Mouse (Mus musculus) cortical plate, adult 2 months (tissue): ENCODE measurements around the gene Tgif1. TPM values are rescaled to one million over a fixed set of nuclear protein-coding genes. Genes with fewer than 3 reads are reported as not detected.
"Not testable (repeated sequence)": the region's sequence is repeated elsewhere in the genome, so short reads cannot be mapped to it uniquely, and the experiment has no call there.

Experiments
- H3K27ac ChIP-seq: fragments of 200-500 bp; 2 replicates; pipeline ENCODE4 v1.5.1; 2012; ENCODE audit warnings: low read length, control low read depth, inconsistent platforms; ENCODE audit not compliant: insufficient read depth
- H3K4me1 ChIP-seq: fragments of 200-500 bp; 2 replicates; pipeline ENCODE4 v1.6.1; 2011; ENCODE audit warnings: low read length; ENCODE audit not compliant: control insufficient read depth, insufficient read depth
- H3K4me3 ChIP-seq: fragments of 200-500 bp; 2 replicates; pipeline ENCODE4 v1.5.1; 2011; ENCODE audit warnings: mild to moderate bottlenecking, low read length, control low read depth; ENCODE audit not compliant: insufficient read depth
- CTCF ChIP-seq: fragments of 200-500 bp; IDR thresholded peaks from 2 replicates; pipeline ENCODE4 v1.5.1; 2011; ENCODE audit warnings: mild to moderate bottlenecking, control low read depth, low read length; ENCODE audit not compliant: insufficient read depth; ENCODE audit errors: extremely low read depth
- POLR2A ChIP-seq: fragments of 200-500 bp; IDR thresholded peaks from 2 replicates; pipeline ENCODE4 v1.6.1; 2011; ENCODE audit warnings: mild to moderate bottlenecking, low read length, control low read depth; ENCODE audit not compliant: insufficient read depth; ENCODE audit errors: extremely low read depth
- polyA plus RNA-seq: library from polyadenylated mRNA; depleted of rRNA; stranded (reverse); fragments of >200 nt; gene quantifications from 2 replicates; pipeline ENCODE4 v1.2.3, GENCODE M21; 2012

Gene Tgif1
- polyA plus RNA-seq, 1 experiment = 3.3 TPM

GRCm38 (mm10) chr17:70846111-70846644, 7.2 kb downstream of the Tgif1 start:
- Histone ChIP-seq H3K4me1 (no peaks in the 10 kb centered on the region), H3K27ac (no peak overlapping the region), H3K4me3 (no peak overlapping the region)
- no peak for TF ChIP-seq CTCF
- no peak for TF ChIP-seq POLR2A

- no peak for TF ChIP-seq CTCF
- no peak for TF ChIP-seq POLR2A
- Histone ChIP-seq H3K4me1 (no peaks in the 10 kb centered on the region), H3K27ac (no peak overlapping the region), H3K4me3 (no peak overlapping the region)
Measured at GRCm38 (mm10) chr17:70845543-70845942, 7.8 kb downstream of the Tgif1 start.

GRCm38 (mm10) chr17:70844971-70845370, 8.4 kb downstream of the Tgif1 start:
- no peak overlapping the region for H3K27ac ChIP-seq
- H3K4me3 ChIP-seq = no peak overlapping the region
- H3K4me1 ChIP-seq = no peaks in the 10 kb centered on the region
- no peak for TF ChIP-seq POLR2A
- no peak for TF ChIP-seq CTCF

- Histone ChIP-seq H3K4me3 (no peak overlapping the region), H3K4me1 (no peaks in the 10 kb centered on the region), H3K27ac (no peak overlapping the region)
- TF ChIP-seq POLR2A = no peak
- TF ChIP-seq CTCF = no peak
Measured at GRCm38 (mm10) chr17:70843252-70843651, 10.1 kb downstream of the Tgif1 start.

- no peaks in the 10 kb centered on the region; the same call in 1 of the 2 replicates for H3K4me1 ChIP-seq
- TF ChIP-seq CTCF = no peak
- no peak for TF ChIP-seq POLR2A
- no peak overlapping the region for H3K4me3 ChIP-seq
- H3K27ac ChIP-seq = no peak overlapping the region
Measured at GRCm38 (mm10) chr17:70838533-70838932, 14.8 kb downstream of the Tgif1 start.

GRCm38 (mm10) chr17:70838031-70838430, 15.3 kb downstream of the Tgif1 start:
- Histone ChIP-seq H3K4me1 (no peaks in the 10 kb centered on the region; the same call in 1 of the 2 replicates), H3K27ac (no peak overlapping the region), H3K4me3 (no peak overlapping the region)
- TF ChIP-seq CTCF (no peak), POLR2A (no peak)

GRCm38 (mm10) chr17:70837474-70837873, 15.9 kb downstream of the Tgif1 start:
- H3K4me1 ChIP-seq, H3K27ac ChIP-seq, H3K4me3 ChIP-seq: not testable (repeated sequence)

GRCm38 (mm10) chr17:70836820-70837219, 16.5 kb downstream of the Tgif1 start:
- TF ChIP-seq CTCF = no peak
- no peak for TF ChIP-seq POLR2A
- no peak overlapping the region for H3K4me3 ChIP-seq
- H3K4me1 ChIP-seq = no peaks in the 10 kb centered on the region; the same call in 1 of the 2 replicates
- no peak overlapping the region for H3K27ac ChIP-seq

GRCm38 (mm10) chr17:70835071-70835790, 18.1 kb downstream of the Tgif1 start:
- peak overlapping the region; percentile 26; the same call in 1 of the 2 replicates for H3K4me3 ChIP-seq
- no peak for TF ChIP-seq CTCF
- TF ChIP-seq POLR2A = no peak
- H3K4me1 ChIP-seq = no peaks in the 10 kb centered on the region; the same call in 1 of the 2 replicates
- H3K27ac ChIP-seq = no peak overlapping the region; the same call in 1 of the 2 replicates

GRCm38 (mm10) chr17:70834430-70834965, 18.8 kb downstream of the Tgif1 start:
- no peak overlapping the region for H3K27ac ChIP-seq
- TF ChIP-seq POLR2A = no peak
- TF ChIP-seq CTCF = no peak
- peak overlapping the region; percentile 26 for H3K4me3 ChIP-seq
- H3K4me1 ChIP-seq = no peaks in the 10 kb centered on the region; the same call in 1 of the 2 replicates

GRCm38 (mm10) chr17:70832544-70832943, 20.8 kb downstream of the Tgif1 start:
- Histone ChIP-seq H3K27ac (no peak overlapping the region), H3K4me3 (no peak overlapping the region), H3K4me1 (no peaks in the 10 kb centered on the region; the same call in 1 of the 2 replicates)
- TF ChIP-seq CTCF (no peak), POLR2A (no peak)
